Mouse (Mus musculus) kidney, embryonic 16.5 days (tissue): ENCODE data around the gene Ube2d1. TPM values are rescaled to one million over a fixed set of nuclear protein-coding genes. Genes with fewer than 3 reads are reported as not detected.

Experiments
- ATAC-seq: fragments of 200-750 bp; cut with Nextera tagmentation; 2 replicates; pipeline ENCODE4 v1.8.0; 2017; ENCODE audit warnings: moderate TSS enrichment; ENCODE audit not compliant: low FRiP score, low TSS enrichment
- H3K27ac ChIP-seq: fragments of 300-500 bp; sonication (generic); 2 replicates; pipeline ENCODE4 v1.5.1; 2014; ENCODE audit warnings: low read length
- H3K27me3 ChIP-seq: fragments of 300-500 bp; sonication (generic); 2 replicates; pipeline ENCODE4 v1.6.1; 2014; ENCODE audit warnings: low read length, control low read depth, mixed read lengths; ENCODE audit not compliant: insufficient read depth
- H3K36me3 ChIP-seq: fragments of 300-500 bp; sonication (generic); 2 replicates; pipeline ENCODE4 v1.6.1; 2014; ENCODE audit warnings: low read length, control low read depth, mixed read lengths; ENCODE audit not compliant: insufficient read depth
- H3K4me1 ChIP-seq: fragments of 300-500 bp; sonication (generic); 2 replicates; pipeline ENCODE4 v1.6.1; 2014; ENCODE audit warnings: low read length, control low read depth, mixed read lengths; ENCODE audit not compliant: insufficient read depth
- H3K4me2 ChIP-seq: fragments of 300-500 bp; sonication (generic); replicated peaks from 2 replicates; pipeline ENCODE4 v1.6.1; 2014; ENCODE audit warnings: low read depth, low read length
- H3K4me3 ChIP-seq: fragments of 300-500 bp; sonication (generic); 2 replicates; pipeline ENCODE4 v1.5.1; 2014; ENCODE audit warnings: mild to moderate bottlenecking, low read length
- H3K9ac ChIP-seq: fragments of 300-500 bp; sonication (generic); replicated peaks from 2 replicates; pipeline ENCODE4 v1.6.1; 2014; ENCODE audit warnings: low read length
- H3K9me3 ChIP-seq: fragments of 300-500 bp; sonication (generic); 2 replicates; pipeline ENCODE4 v1.6.1; 2016; ENCODE audit warnings: low read length, control low read depth
- WGBS: fragments of 180-500 bp; shearing (Covaris S2); extraction: QIAGEN DNeasy Blood & Tissue Kit; methylation state at CpG from one replicate; pipeline ENCODE4 v1.1.7; 2014; 5-methylcytosine and 5-hydroxymethylcytosine counted together
- polyA plus RNA-seq: library from polyadenylated mRNA; unstranded; fragments of >200 nt; fragmentation: Nextera tagmentation; extraction: Ambion mirVana; gene quantifications from 2 replicates; pipeline ENCODE4 v1.2.1, GENCODE M21; 2015

The Ube2d1 gene
- polyA plus RNA-seq, 1 experiment from 2014 or later, result 54.3 TPM

GRCm38 (mm10) chr10:71300161-71300560, 15.1 kb upstream of the Ube2d1 start:
- 82% methylated on average over 16 of the region's 16 CpGs for WGBS
- Histone ChIP-seq H3K27ac (no peak overlapping the region), H3K9ac (no peak overlapping the region), H3K36me3 (no peaks in the 10 kb centered on the region), H3K9me3 (no peaks in the 10 kb centered on the region), H3K4me2 (no peak overlapping the region), H3K4me3 (no peak overlapping the region), H3K4me1 (no peaks in the 10 kb centered on the region), H3K27me3 (no peaks in the 10 kb centered on the region)
- no peak for ATAC-seq

- WGBS, result 56% methylated on average over 4 of the region's 4 CpGs
- Histone ChIP-seq H3K4me2 (no peak overlapping the region), H3K4me3 (no peak overlapping the region), H3K4me1 (0 out of 2 replicates have a peak, but pooled peaks cover 3% of the 10 kb centered on the region), H3K9me3 (no peaks in the 10 kb centered on the region), H3K27me3 (no peaks in the 10 kb centered on the region), H3K27ac (no peak overlapping the region), H3K36me3 (no peaks in the 10 kb centered on the region), H3K9ac (no peak overlapping the region)
- ATAC-seq, result no peak
Observed at GRCm38 (mm10) chr10:71293245-71293644, 8.2 kb upstream of the Ube2d1 start.

DNA sequence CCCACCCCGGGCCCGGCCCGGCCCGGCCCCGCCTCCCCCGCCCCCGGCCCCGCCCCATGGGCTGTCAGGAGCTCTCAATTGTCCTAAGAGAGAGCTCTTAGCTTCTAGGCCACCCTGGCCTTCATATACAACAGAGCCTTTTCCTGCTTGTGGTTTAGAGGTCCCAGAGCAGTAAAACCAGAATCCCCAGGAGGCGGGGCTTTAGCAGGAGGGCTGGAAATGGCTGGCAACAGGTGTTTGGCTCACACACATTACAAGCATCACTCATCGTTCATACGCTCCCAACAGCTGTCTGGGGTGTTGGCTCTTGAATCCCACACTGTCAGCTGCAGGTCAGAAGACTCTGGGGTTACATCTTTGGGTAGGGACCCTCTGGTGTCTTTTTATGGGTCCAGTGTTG, 7.2 kb upstream of the Ube2d1 start:
- H3K27ac ChIP-seq, result no peak overlapping the region
- WGBS, result 9% methylated on average over 9 of the region's 11 CpGs

DNA sequence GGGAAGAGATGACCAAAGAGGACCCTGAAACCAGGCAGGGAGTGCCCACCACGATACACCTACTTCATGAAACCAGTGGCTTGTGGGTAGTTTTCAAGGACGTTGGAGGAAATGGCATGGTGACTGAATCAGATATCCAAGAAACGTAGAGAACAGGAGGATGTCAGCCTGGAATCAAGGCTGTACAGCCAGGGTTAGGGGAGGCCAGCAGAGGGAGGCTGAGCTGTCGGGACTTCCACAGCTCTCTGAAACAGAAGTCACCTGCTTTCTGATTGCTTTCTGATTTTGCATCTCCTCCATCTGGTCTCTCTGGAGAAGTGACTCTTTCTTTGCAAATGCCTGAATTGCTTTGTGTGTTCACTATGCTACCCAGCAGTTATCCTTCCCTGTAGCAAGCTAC, 6.7 kb upstream of the Ube2d1 start:
- Histone ChIP-seq H3K27ac (no peak overlapping the region), H3K4me3 (peak overlapping the region; percentile 3; the same call in 1 of the 2 replicates), H3K4me1 (0 out of 2 replicates have a peak, but pooled peaks cover 3% of the 10 kb centered on the region), H3K4me2 (peak overlapping the region; percentile 31), H3K9me3 (no peaks in the 10 kb centered on the region), H3K9ac (no peak overlapping the region), H3K27me3 (no peaks in the 10 kb centered on the region), H3K36me3 (no peaks in the 10 kb centered on the region)
- 12% methylated on average over 4 of the region's 4 CpGs for WGBS
- ATAC-seq, result peak; percentile 30; the same call in 1 of the 2 replicates

More for the DNA sequence above, 7.2 kb upstream of the Ube2d1 start:
- Histone ChIP-seq H3K9me3 (no peaks in the 10 kb centered on the region), H3K9ac (no peak overlapping the region), H3K4me1 (0 out of 2 replicates have a peak, but pooled peaks cover 3% of the 10 kb centered on the region), H3K36me3 (no peaks in the 10 kb centered on the region), H3K4me2 (peak overlapping the region; percentile 31), H3K27me3 (no peaks in the 10 kb centered on the region), H3K4me3 (peak overlapping the region; percentile 3; the same call in 1 of the 2 replicates)
- ATAC-seq, result peak; percentile 50; the same call in 1 of the 2 replicates

DNA sequence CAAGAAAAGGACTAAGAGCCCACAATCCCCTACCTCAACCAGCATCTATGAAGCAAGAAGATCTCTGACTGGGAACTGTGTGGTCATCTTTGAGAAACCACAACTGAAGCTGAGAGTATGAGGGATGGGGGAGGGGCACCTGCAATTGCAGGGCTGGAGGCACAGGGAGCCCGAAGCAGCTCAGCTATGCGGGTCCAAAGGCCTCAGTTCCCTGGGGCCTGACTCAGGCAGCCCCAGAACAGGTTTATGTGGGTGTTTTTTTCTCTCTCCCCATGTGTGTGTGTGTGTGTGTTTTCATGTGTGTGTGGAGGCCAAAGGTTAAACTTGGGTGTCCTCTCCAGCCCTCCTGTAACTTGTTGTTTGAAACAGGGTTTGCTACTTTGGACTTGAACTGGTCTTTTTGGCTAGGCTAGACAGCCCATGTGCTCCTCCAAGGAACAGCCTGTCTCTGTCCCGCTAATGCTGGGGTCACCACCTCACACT, 6.2 kb upstream of the Ube2d1 start:
- Histone ChIP-seq H3K27ac (no peak overlapping the region), H3K4me3 (no peak overlapping the region), H3K36me3 (no peaks in the 10 kb centered on the region), H3K4me2 (no peak overlapping the region), H3K9ac (no peak overlapping the region), H3K9me3 (no peaks in the 10 kb centered on the region), H3K4me1 (0 out of 2 replicates have a peak, but pooled peaks cover 3% of the 10 kb centered on the region), H3K27me3 (no peaks in the 10 kb centered on the region)
- ATAC-seq, result peak; percentile 70
- 14% methylated on average over 3 of the region's 3 CpGs for WGBS

GRCm38 (mm10) chr10:71284511-71285125, 444 bp downstream of the Ube2d1 start:
- Histone ChIP-seq H3K27me3 (no peaks in the 10 kb centered on the region), H3K27ac (peak overlapping the region; percentile 37; the same call in 1 of the 2 replicates), H3K4me2 (peak overlapping the region; percentile 78), H3K4me1 (peaks cover 16% of the 10 kb centered on the region), H3K36me3 (no peaks in the 10 kb centered on the region), H3K9ac (peak overlapping the region; percentile 95), H3K4me3 (peak overlapping the region; percentile 93), H3K9me3 (no peaks in the 10 kb centered on the region)
- under 1% methylated on average over 40 of the region's 41 CpGs for WGBS
- peak; percentile 84 for ATAC-seq

GRCm38 (mm10) chr10:71284131-71284510, 941 bp downstream of the Ube2d1 start:
- H3K4me2 ChIP-seq, result peak overlapping the region; percentile 78
- peaks cover 16% of the 10 kb centered on the region for H3K4me1 ChIP-seq
- H3K27me3 ChIP-seq, result no peaks in the 10 kb centered on the region
- H3K27ac ChIP-seq, result no peak overlapping the region
- WGBS, result 13% methylated on average over 8 of the region's 8 CpGs
- peak overlapping the region; percentile 93 for H3K4me3 ChIP-seq
- no peak for ATAC-seq
- no peaks in the 10 kb centered on the region for H3K9me3 ChIP-seq
- H3K9ac ChIP-seq, result peak overlapping the region; percentile 95
- H3K36me3 ChIP-seq, result no peaks in the 10 kb centered on the region

- 29% methylated on average over 9 of the region's 9 CpGs for WGBS
- ATAC-seq, result no peak
- Histone ChIP-seq H3K27ac (no peak overlapping the region), H3K36me3 (no peaks in the 10 kb centered on the region), H3K9ac (no peak overlapping the region), H3K9me3 (no peaks in the 10 kb centered on the region), H3K4me1 (peaks cover 10% of the 10 kb centered on the region; the same call in 1 of the 2 replicates), H3K27me3 (no peaks in the 10 kb centered on the region), H3K4me3 (no peak overlapping the region), H3K4me2 (no peak overlapping the region)
Observed at GRCm38 (mm10) chr10:71273008-71273739, 11.9 kb downstream of the Ube2d1 start.

DNA sequence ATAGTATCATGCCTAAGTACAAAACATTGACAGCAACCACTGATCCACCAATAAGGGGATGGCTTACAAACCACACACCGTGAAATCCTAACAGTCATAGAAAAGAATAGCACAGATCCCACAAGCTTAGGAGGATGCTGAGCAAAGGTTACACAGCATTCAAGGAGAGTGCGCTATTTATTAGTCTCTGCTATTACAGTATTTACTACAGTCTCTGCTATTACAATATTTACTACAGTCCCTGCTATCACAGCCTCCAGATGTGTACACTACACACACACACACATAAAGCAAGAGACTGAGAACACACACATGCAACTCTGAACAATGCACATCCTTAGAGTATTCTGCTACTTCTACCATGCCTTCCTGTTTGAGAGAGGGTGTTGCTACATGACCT, 17.1 kb downstream of the Ube2d1 start:
- peaks cover 5% of the 10 kb centered on the region; the same call in 1 of the 2 replicates for H3K4me1 ChIP-seq
- ATAC-seq, result no peak
- no peak overlapping the region for H3K9ac ChIP-seq
- H3K4me3 ChIP-seq, result no peak overlapping the region
- no peak overlapping the region for H3K4me2 ChIP-seq
- H3K36me3 ChIP-seq, result no peaks in the 10 kb centered on the region
- H3K27ac ChIP-seq, result no peak overlapping the region
- no peaks in the 10 kb centered on the region for H3K9me3 ChIP-seq
- no peaks in the 10 kb centered on the region for H3K27me3 ChIP-seq
- 88% methylated on average over 2 of the region's 2 CpGs for WGBS

- Histone ChIP-seq H3K4me3 (no peak overlapping the region), H3K36me3 (no peaks in the 10 kb centered on the region), H3K27ac (no peak overlapping the region), H3K4me2 (no peak overlapping the region), H3K27me3 (no peaks in the 10 kb centered on the region), H3K9me3 (no peaks in the 10 kb centered on the region), H3K4me1 (peaks cover 1% of the 10 kb centered on the region), H3K9ac (no peak overlapping the region)
- ATAC-seq, result no peak
- WGBS, result 76% methylated on average over 11 of the region's 11 CpGs
Observed at GRCm38 (mm10) chr10:71267511-71267910, 17.6 kb downstream of the Ube2d1 start.
